Mouse (Mus musculus) megakaryocyte, embryonic 14.5 days (primary cell): ENCODE data around the gene Lsg1. TPM values are rescaled to one million over a fixed set of nuclear protein-coding genes. Genes with fewer than 3 reads are reported as not detected.

Experiments used
- H3K27me3 ChIP-seq: replicated peaks from 2 replicates; pipeline ENCODE3; 2012; ENCODE audit warnings: inconsistent platforms
- H3K36me3 ChIP-seq: replicated peaks from 2 replicates; pipeline ENCODE3; 2012; ENCODE audit warnings: low read length, inconsistent platforms, mixed read lengths
- H3K4me1 ChIP-seq: 2 replicates; pipeline ENCODE4 v1.6.1; 2012; ENCODE audit warnings: inconsistent platforms
- H3K4me3 ChIP-seq: replicated peaks from 2 replicates; pipeline ENCODE3; 2012; ENCODE audit warnings: moderate library complexity, mild to moderate bottlenecking, inconsistent platforms
- H3K9me3 ChIP-seq: 2 replicates; pipeline ENCODE4 v1.6.1; 2012; ENCODE audit warnings: inconsistent platforms
- FLI1 ChIP-seq: IDR thresholded peaks from 2 replicates; pipeline ENCODE4 v1.6.1; 2012; ENCODE audit warnings: low read length, inconsistent platforms, mixed read lengths
- GATA1 ChIP-seq: IDR thresholded peaks from 3 replicates; pipeline ENCODE4 v1.6.1; 2012; ENCODE audit warnings: mixed read lengths, low read length, inconsistent platforms, borderline replicate concordance
- polyA plus RNA-seq: library from polyadenylated mRNA; stranded (reverse); fragments of >175 nt; gene quantifications from 2 replicates; pipeline ENCODE4 v1.2.3, GENCODE M21; 2012; ENCODE audit warnings: low replicate concordance; ENCODE audit not compliant: insufficient read depth

Lsg1 gene
- polyA plus RNA-seq, 1 experiment: 5.8 TPM

DNA sequence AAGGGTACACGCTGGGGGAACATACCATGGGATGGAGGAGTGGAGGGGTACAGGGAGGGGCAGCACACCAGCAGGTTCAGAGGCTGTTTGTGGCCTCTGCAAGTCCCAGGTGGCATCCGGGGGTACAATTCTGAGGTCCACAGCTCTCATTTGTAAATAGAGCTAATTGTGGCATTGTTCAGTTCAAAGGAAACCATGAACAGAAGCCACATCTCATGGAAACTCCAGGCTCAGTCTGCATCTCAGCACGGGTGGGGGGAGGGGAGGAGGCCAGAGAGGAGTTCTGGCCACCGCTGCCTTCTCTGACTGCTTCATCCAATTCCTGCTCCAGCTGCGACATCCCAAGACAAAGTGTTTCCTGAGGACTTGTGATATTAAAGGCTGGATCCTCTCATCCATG is 26.7 kb upstream of the Lsg1 start:
- no peaks in the 10 kb centered on the region for H3K36me3 ChIP-seq
- TF ChIP-seq FLI1: no peak
- TF ChIP-seq GATA1: no peak
- H3K4me3 ChIP-seq: no peak overlapping the region
- H3K27me3 ChIP-seq: peaks cover 14% of the 10 kb centered on the region
- no peaks in the 10 kb centered on the region for H3K9me3 ChIP-seq
- peaks cover 41% of the 10 kb centered on the region for H3K4me1 ChIP-seq

DNA sequence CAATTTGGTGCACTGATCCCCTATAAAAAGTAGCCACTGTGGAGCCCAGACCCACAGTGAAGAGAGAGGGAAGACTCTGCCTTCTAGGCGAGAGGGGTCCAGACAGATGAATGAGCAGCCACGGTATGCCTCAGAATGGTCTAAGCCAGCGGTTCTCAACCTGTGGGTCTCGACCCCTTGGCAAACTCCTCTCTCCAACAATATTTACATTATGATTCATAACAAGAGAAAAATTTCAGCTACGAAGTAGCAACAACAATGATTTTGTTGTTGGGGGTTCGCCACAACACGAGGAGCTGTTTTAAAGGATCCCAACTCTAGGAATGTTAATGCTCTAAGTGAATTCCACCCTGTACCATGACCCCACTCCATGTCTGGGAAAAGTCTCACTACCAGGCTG is 25.7 kb upstream of the Lsg1 start:
- Histone ChIP-seq H3K4me1 (peaks cover 33% of the 10 kb centered on the region), H3K36me3 (no peaks in the 10 kb centered on the region), H3K9me3 (no peaks in the 10 kb centered on the region), H3K27me3 (peaks cover 17% of the 10 kb centered on the region), H3K4me3 (no peak overlapping the region)
- TF ChIP-seq FLI1: no peak
- no peak for TF ChIP-seq GATA1

- TF ChIP-seq GATA1 (no peak), FLI1 (no peak)
- peaks cover 33% of the 10 kb centered on the region for H3K4me1 ChIP-seq
- no peaks in the 10 kb centered on the region for H3K36me3 ChIP-seq
- H3K9me3 ChIP-seq: no peaks in the 10 kb centered on the region
- peaks cover 19% of the 10 kb centered on the region for H3K27me3 ChIP-seq
- no peak overlapping the region for H3K4me3 ChIP-seq
Observed at GRCm38 (mm10) chr16:30611331-30611730, 23.9 kb upstream of the Lsg1 start.

GRCm38 (mm10) chr16:30607868-30608267 is 20.5 kb upstream of the Lsg1 start:
- TF ChIP-seq GATA1: no peak
- no peak for TF ChIP-seq FLI1
- Histone ChIP-seq H3K4me3 (no peak overlapping the region), H3K4me1 (peaks cover 43% of the 10 kb centered on the region), H3K36me3 (peaks cover 19% of the 10 kb centered on the region), H3K9me3 (no peaks in the 10 kb centered on the region), H3K27me3 (peaks cover 15% of the 10 kb centered on the region)

- H3K4me1 ChIP-seq: peaks cover 60% of the 10 kb centered on the region
- no peaks in the 10 kb centered on the region for H3K9me3 ChIP-seq
- H3K4me3 ChIP-seq: no peak overlapping the region
- H3K27me3 ChIP-seq: peaks cover 8% of the 10 kb centered on the region
- peaks cover 36% of the 10 kb centered on the region for H3K36me3 ChIP-seq
- no peak for TF ChIP-seq GATA1
- TF ChIP-seq FLI1: no peak
Observed at GRCm38 (mm10) chr16:30605528-30605927, 18.1 kb upstream of the Lsg1 start.

GRCm38 (mm10) chr16:30604807-30605137 is 17.4 kb upstream of the Lsg1 start:
- Histone ChIP-seq H3K9me3 (no peaks in the 10 kb centered on the region), H3K4me3 (peak overlapping the region; percentile 6), H3K36me3 (peaks cover 37% of the 10 kb centered on the region), H3K27me3 (peaks cover 8% of the 10 kb centered on the region), H3K4me1 (peaks cover 61% of the 10 kb centered on the region)
- no peak for TF ChIP-seq FLI1
- TF ChIP-seq GATA1: no peak

GRCm38 (mm10) chr16:30604061-30604806 is 16.8 kb upstream of the Lsg1 start:
- Histone ChIP-seq H3K36me3 (peaks cover 37% of the 10 kb centered on the region), H3K9me3 (no peaks in the 10 kb centered on the region), H3K4me1 (peaks cover 61% of the 10 kb centered on the region), H3K27me3 (peaks cover 8% of the 10 kb centered on the region), H3K4me3 (no peak overlapping the region)
- TF ChIP-seq GATA1: no peak
- TF ChIP-seq FLI1: no peak

- Histone ChIP-seq H3K27me3 (peaks cover 6% of the 10 kb centered on the region), H3K4me3 (peak overlapping the region; percentile 98), H3K4me1 (peaks cover 65% of the 10 kb centered on the region), H3K9me3 (no peaks in the 10 kb centered on the region), H3K36me3 (peaks cover 37% of the 10 kb centered on the region)
- TF ChIP-seq GATA1 (no peak), FLI1 (no peak)
Observed at GRCm38 (mm10) chr16:30603531-30603842, 16.1 kb upstream of the Lsg1 start.

- peaks cover 70% of the 10 kb centered on the region for H3K4me1 ChIP-seq
- no peaks in the 10 kb centered on the region for H3K9me3 ChIP-seq
- TF ChIP-seq GATA1 (no peak), FLI1 (no peak)
- peaks cover 37% of the 10 kb centered on the region for H3K36me3 ChIP-seq
- peak overlapping the region; percentile 98 for H3K4me3 ChIP-seq
- H3K27me3 ChIP-seq: peaks cover 6% of the 10 kb centered on the region
Observed at GRCm38 (mm10) chr16:30602684-30603530, 15.5 kb upstream of the Lsg1 start.

GRCm38 (mm10) chr16:30601946-30602345 is 14.6 kb upstream of the Lsg1 start:
- Histone ChIP-seq H3K4me1 (peaks cover 79% of the 10 kb centered on the region), H3K36me3 (peaks cover 37% of the 10 kb centered on the region), H3K4me3 (peak overlapping the region; percentile 98), H3K9me3 (no peaks in the 10 kb centered on the region), H3K27me3 (peaks cover 4% of the 10 kb centered on the region)
- no peak for TF ChIP-seq FLI1
- TF ChIP-seq GATA1: no peak
